Mouse (Mus musculus) right cerebral cortex, postnatal 14 days (tissue): ENCODE measurements around the gene Cyp2s1.
A peak's percentile ranks its signal among the peaks of the same experiment; 100 is the strongest.

Source experiments
- DNase-seq: peaks from one replicate; pipeline ENCODE4 v3.0.0; 2022

Gene Cyp2s1

DNA sequence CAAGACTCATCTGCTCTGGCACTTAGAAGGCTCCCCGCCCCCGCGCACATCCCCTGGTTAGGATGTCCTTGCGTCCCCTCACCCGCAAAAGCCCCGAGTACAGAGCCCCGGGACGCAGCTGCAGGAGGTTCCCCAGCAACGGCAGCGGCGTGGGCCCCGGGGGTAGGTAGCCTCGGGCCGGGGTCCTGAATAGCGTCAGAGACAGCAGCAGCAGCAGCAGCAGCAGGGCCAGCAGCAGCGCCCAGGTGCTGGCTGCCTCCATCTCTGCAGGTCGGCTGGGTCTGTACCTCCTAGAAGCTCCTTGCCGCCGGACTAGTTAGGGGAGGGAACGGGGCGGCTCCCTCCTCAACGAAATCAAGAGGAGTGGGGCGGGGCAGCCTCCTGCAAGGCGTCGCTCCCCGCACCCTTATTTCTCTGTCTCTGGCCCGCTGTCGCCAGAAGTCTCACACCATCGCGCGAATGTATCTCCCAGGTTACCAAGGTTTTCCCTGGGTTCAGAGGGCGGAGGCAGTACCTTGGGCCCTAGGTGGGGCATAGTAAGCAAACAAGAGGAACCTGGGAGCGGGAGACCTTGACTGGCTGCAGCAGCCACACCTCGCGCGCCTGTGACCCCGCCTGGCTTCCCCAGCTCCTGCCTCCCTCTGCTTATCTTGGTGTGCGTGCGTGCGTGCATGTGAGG is at the start of gene Cyp2s1:
Gene Cyp2s1 (minus strand): TSS at position 673 of the 679 bp plus-strand sequence.
- peak; percentile 27 for DNase-seq

DNA sequence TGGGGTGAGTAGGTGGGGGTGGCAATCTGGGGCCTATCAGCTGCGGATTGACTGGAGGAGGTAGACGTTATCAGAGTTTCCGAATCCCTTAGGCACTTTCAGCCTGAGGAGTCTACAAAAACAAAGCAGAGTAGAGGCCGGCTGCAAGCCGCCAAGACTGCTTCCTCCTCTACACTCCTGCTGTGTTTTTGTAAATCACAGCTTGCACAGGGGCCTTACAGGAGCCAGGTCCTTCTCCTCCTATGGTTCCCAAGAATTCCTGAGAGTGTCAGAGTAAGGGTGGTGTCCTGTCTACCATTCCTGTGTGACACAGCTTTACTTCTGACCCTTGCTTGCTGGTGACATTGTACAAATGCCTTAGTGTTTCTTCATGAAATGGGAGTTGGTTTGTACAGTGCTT is 48.1 kb upstream of the Cyp2s1 start:
- DNase-seq, result no peak

DNA sequence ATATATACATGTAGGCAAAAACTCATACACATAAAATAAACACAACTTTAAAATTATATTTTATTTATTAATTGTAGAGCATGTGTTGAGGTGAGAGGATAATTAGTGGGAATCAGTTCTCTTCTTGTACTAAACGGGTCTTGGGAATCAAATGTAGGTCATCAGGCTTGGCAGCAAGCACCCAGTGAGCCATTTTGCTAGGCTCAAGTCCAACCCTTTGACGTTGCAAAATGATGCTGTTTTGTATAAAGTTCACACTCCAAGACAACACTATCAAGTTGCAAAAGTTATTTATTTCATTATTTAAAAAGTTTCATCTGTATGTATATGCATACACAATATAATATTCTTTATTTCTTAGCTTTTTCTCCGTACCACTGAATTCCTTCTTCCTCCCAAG is 47.0 kb upstream of the Cyp2s1 start:
- no peak for DNase-seq

DNA sequence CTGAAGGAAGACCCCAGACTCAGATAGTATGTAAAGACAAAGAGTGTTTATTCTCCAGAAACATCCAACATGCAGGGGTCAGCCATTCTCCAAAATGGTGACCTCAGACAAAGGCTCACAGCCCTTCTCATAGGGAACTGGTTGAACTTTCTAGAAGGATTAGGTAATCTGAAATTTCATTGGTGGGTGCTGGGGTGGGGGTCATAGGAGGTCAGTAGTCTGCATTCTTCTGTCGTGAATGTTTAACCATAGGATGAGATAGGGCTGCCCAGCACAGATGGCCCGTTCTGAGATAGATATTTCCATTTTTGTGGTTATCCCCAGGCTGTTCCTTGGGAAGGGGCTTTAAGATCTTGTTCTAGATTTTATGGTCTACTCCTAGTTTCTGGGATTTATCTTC is 45.7 kb upstream of the Cyp2s1 start:
- DNase-seq, result no peak

DNA sequence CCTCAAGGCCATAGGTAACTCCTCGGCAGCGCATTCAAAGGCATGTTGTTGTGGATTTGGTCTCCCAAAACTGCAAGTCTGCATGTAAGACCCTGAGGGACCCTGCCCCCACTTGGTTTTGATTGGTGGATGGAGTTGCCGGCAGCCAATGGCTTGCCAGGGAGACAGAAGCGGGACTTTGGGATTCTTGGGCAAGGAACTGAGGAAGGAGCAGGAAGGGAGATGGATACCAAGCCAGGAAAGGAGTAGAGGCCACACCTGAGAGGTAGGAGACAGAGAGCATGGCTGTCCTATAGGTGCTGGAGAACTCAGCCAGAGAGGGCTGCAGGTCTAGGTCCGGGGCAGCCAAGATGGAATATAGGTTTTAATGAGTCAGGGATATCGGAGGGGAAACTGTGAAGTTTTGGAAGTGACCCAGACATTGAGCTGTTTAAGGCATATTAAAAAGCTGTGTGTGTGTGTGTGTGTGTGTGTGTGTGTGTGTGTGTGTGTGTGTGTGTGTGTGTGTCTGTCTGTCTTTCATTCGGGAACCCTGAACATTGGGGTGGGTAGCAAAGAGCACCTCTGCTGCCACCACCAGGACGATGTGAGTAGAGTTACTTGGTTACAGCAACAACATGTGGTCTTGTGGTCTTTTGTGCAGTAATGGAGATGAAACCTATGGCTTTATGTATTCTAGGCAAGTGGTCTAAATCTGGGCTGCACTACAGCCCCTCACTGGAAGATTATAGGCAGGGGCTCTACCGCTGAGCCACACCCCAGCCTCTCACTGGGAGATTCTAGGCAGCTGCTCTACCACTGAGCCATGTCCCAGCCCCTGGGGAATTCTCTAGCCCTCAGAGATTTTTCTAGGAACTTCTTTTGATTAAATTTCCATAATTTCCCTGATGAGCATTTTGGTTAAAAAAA is 43.5 kb upstream of the Cyp2s1 start:
- no peak for DNase-seq

DNA sequence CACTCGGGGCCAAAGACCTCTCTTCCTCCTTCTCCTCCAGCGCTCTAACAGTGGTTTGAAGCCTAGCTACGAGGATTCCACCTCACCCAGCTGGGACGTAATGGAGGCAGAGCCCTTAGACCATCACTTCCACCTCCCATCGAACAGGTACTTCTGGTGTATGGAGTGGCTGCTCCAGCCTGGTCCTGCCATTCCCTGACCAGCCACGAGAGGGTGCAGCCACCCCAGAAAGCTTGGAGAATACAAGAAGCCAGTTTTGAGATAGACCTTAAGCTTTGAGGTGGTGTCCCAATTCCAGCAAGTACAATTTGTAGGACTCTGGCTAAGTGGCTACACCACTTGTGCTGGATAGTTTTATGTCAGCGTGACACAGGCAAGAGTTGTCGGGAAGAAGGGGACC is 38.4 kb upstream of the Cyp2s1 start:
- peak; percentile 52 for DNase-seq

DNA sequence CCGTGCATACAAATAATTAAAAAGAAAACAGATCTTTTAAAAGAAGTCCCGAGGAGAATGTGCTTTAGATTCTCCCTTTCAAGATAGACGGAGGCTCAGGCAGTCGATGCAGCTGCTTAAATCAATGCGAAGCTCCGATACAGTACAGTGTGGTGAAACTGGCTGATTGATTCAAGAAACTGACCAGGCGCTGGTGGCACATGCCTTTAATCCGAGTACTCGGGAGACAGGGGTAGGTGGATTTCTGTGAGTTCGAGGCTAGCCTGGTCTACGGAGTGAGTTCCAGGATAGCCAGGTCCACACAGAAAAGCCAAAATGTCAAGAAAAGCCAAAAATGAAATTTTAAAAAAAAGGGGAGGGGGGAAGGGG is 31.7 kb upstream of the Cyp2s1 start:
- no peak for DNase-seq

DNA sequence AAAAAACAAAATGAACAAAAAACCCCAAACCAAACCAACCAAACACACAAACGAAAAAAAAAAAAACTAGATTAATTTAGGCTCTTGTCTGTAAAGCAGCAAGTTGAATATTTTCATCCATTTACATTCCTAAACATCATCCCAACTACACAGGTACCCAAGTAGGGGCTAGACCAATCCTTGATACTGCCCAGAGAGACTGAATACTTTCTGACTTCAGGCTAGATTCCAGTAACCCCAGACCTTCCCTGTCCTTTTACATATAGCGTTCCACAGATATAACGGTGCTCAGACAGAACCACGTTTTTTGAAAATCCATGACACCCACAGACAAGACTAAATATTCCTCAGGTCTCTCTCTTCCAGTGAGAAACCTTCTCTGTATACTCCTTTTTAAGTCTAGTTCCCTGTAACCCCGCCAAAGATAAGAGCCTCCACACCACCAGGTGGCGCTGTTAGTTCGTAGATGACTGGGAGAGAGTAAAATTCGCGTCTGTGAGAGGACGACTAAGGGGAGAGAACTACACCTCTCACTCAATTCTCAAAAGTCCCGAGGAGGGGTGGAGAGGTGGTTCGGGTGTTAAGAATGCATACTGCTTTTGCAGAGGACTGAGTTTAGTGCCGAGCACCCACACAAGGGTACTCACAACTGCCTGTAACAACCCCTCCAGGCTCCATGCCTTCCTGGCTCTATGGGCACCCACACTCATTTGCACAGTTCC is 31.2 kb upstream of the Cyp2s1 start:
- DNase-seq, result peak; percentile 95

DNA sequence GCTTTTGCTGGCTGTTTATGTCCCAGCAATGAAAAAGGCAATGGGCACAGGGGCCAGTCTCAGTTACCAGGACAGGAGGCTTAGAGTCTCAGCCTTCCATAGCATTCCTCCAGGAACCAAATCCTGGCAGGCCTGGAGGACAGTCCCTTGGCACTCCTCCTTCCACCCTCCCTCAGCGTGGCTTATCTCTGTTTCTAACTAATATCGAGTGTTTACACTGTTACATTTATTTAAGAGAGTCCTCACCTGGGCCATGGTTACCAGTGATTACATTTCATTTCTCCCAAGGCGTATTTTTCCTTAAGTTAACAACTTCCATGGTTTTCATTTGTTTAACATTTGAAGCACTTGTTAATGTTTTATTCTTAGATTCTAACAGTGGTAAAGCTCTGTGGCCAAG is 28.2 kb upstream of the Cyp2s1 start:
- no peak for DNase-seq

DNA sequence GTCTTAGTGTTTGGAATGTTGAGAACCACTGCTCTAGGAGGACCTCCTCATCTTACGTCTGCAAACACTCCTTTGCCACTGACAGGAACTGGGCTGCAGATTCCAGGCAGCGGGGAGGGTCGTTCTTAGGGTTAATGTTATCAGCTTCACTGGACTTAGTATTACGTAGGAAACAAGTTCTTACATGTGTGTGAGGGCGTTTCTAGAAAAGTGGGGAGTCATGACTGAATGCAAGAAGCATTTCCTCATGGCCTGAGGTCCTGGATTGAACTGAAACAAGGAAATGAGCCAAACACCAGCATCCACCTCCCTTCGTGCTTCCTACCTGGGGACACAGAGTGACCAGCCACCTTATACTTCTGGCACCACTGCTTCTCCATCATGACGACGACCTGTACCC is 27.7 kb upstream of the Cyp2s1 start:
- DNase-seq, result no peak

DNA sequence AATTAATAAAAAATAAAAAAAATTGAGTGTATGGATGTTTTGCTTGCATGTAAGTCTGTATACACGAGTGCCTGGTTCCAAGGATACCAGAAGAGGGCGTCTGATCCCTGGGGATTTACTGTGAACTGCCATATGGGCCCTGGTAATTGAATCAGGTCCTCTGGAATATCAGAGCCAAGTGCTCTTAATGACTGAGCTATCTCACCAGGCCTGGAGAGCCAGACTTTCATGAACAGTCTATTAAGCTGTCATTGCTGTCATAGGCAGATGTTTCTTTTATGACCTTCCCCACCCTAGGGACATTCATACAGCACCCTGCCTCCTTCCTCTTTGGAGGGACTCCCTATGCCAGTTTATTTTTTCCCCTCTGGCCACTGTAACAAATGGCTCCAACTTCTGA is 26.8 kb upstream of the Cyp2s1 start:
- no peak for DNase-seq

DNA sequence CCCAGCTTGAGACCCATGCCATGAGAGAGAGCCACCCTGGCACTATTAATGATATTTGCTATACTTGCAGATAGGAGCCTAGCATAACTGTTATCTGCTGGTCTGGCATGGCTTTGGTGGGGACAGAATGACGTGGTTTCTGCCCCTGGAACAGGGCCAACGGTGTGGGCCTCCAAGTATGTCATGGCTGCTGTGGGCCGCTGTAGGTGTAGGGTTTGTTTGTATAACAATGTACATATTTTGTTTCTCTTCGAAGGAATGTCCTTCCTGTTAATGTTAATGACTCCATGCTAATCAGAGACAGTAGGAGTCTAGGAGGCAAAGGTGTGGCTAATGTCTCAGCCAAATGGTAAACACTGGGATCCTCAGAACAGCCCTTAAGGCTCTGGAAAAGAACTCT is 24.2 kb upstream of the Cyp2s1 start:
- DNase-seq, result no peak

DNA sequence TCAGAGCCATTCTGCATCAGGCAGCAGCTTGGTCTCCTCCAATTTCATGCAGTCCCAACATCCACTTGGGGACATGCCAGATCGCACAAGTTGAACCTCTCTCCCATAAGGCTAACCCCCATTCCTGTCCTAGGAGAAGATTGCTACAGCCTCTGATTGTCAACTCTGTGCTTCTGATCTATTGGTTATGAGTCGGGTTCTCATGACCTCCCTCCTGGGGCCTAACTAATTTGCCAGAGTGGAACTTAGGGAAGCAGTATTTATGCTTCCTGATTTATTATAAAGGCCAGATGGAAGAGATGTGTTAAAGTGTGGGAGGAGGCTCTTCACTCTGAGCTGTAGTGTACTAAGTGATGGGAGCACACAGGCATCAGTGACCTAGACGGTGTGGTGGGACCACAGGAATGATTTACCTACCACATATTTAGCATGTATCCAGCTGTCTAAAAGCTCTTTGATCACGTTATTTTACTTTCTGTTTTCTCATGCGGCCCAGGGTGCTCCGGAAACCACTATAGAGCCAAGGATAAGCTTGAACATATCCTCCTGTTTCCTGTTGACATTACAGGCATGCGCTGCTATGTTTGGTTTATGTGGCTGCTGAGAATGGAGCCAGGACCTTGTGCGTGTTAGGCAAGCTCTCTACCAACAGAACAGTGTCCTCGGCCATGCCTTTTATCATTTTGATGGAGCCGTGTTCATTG is 18.6 kb upstream of the Cyp2s1 start:
- no peak for DNase-seq

DNA sequence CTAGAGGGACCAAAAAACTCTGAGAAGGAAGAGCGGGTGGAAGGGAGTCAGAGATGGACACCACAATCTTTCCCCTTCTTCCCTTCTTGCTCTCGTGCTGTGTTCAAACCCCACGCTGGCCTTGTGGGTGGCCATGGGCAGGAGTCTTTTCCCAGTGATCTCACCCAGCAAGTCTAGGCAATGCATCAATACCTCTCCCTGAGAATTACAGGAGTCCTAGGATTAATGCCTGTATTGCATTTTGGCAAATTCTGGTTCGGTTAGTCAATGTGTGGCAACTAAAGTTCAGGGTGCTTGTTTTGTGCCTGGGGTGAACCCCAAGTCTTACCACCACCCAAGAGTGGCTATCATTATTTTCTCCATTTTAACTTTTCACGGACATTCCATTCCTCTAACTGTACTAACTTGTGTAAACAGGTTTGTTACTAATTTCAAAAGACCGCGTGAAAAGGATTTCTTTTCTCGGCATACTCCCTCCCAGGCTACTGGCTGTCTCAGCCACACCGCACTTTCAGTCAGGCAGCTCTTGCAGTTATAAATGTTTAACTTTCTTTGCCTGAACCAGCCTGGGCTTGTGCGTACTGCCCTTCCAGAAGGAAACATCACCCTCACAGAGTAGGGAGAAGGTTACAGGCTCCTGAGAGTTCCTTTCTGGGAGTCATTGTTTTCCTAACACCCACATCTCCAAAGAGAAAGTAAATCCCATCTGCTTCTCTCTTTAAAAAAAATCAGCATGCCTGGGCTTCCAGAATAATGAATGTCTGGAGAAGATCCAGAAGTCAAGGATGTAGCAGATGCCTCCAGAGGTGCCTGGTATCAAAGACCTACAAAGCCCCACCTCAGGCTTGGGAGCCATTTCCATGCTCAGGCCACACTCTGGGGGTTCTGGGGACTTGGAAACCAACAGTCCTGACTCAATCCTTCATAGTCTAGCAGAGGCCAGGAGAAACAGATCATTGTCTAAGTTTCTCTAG is 15.1 kb upstream of the Cyp2s1 start:
- DNase-seq, result no peak

DNA sequence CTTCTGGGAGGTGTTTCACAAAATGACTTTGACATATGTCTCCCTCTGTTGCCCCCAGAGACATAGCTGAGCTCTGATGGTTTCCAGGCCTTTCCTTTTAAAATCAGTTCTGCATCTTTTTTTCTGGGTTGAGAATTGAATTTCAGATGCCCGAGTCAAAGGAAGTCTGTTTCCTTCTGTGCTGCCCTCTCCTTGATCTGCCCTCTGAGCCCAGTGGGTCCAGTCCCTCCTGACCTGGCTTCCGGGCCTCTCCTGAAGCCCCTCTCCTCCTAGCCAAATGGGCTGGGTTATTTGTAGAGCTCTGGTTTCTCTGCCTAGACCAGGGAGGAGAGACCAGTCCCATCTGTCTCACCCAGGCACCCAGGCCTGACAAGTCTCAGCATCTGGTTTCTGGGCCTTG is 13.5 kb upstream of the Cyp2s1 start:
- no peak for DNase-seq

DNA sequence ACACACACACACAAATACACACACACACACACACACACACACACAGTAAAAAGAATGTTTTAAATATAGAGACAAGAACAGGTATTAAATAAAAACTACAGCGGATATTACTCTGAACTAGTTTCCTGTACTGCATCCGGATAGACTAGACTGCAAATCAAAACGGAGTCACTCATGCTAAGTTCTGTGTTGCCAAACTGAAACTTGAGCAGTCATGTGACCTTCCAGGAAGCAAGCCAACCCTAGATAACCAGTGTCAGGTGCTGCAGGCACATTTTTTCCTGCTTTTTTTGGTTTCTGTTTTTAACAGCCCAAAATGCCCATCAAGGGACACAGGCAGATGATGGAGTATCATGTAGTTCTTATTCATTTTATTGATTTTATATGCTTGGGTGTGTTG is 10.5 kb upstream of the Cyp2s1 start:
- DNase-seq, result no peak

DNA sequence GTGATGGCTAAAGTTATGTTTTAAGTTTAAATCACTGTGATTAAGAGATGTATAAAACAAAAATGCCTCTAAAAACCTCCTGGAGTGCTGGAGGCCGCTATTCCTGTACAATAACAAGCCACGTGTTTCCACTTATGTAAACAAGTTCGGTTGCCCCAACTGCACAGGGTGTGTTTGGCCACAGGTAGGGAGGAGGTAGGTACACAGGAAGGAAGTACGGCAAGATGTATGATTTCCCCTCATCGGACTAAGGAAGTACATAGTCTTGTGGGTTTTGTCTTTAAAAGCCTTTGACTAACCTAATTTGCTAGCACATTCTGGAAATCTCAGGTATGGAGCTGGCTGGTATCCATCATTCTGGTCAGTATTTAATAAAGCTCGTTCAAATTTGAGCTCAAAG is 9.3 kb upstream of the Cyp2s1 start:
- no peak for DNase-seq

DNA sequence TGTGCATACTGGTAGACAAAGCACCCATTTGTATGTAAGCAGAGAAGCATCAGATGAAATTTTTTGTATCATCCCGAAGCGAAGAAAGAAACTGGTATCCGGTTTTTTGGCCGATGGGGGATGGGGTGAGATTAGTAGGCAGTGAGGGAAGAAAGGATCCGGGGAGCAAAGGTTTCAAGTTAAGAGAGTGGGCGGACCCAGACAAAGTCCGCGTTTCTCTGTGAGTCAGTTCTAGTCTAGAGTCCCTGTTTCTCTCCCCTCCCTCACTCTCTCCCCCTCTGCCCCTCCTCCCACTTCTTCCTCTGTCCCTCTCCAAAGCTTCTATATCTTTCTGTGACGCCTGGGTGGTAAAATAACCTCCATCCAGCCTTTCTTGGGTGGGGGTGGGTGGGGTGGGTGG is 8.3 kb upstream of the Cyp2s1 start:
- no peak for DNase-seq

DNA sequence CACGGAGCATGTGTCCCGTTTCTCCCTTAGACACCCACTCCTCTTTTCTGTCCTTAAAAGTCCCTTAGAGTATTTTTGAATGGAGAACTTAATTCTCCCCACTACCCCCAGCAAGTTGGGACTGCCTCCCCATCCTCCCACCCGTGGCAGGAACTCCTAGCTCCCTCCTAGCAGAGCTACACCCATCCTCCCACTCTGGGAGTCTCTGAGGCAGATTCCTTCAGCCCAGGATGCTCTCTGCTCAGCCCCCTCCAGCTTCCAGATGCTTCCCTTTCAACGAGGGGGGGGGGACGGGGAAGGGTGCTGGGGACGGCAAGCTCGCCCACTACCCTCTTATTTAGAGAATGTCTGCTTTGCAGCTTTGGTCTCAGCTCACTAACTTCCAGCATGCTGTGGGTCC is 1.1 kb downstream of the Cyp2s1 start:
- DNase-seq, result no peak

DNA sequence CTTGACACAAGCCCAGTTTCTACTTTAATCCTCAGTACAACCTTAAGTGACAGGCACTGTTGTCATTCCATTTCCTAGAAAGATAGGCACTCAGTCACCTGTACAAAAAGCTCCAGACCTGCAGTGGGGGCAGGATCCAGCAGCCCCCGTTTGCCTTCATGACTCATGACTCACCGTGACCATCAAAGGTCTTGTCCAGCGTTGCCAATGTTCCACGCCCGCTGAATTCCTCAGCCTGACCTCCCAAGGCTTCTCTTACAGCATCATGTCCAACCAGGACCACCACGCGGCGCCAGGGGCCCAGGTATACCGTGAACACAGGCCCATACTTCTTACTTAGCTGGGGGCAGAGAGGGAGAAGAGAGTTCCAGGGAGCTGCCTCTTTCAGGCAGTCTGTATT is 2.0 kb downstream of the Cyp2s1 start:
- no peak for DNase-seq

DNA sequence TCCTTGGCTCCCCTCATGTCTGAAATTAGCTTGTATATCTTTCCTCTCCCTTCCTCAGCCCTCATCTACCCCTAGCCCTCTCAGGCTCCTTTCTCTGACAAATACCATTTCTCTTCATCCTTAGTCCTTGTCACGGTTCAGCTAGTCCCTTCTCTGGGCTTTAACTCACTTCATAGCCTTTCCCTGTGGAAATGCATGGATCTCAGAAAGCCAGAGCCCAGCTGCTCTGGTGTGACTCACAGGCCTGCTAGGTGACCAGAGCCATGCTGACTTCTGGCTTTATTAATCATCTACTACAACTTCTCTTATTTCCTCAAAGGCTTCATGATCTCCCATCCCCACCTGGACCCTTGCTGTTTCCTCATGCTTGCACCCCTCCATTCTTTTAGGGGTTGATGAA is 4.5 kb downstream of the Cyp2s1 start:
- DNase-seq, result no peak

DNA sequence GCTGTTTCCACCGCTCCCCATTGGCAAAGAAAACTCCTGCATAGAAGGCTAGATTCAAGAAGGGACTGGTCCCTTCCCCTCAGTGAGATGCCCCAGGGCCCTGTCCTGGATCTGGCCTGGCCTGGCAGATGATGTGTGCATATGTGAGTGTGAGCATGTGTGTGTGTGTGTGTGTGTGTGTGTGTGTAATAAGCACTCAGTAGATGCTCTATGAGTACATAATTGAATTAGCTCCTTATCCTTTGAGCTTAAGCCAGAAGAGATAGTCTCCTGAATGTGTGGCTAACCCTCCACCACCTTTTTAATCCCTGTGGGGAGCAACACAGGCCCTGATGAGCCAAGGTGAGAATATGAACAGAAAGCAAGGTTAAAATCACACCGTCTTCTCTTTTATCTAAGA is 5.0 kb downstream of the Cyp2s1 start:
- DNase-seq, result no peak
